Mouse (Mus musculus) urinary bladder, adult 18-20 months (tissue): Measurements from ENCODE around the gene Gm13288.
"Not testable (repeated sequence)": the region's sequence is repeated elsewhere in the genome, so short reads cannot be mapped to it uniquely, and the experiment has no call there.

ENCODE experiments used
- DNase-seq, 2 experiments: peaks; one replicate each; pipeline ENCODE4 v3.0.0; 2022; ENCODE audit warnings: low spot score in 2 of 2, mixed read lengths in 2 of 2

Gm13288 gene

GRCm38 (mm10) chr4:88805231-88805630 is at the start of gene Gm13288:
Gene Gm13288, plus strand, starts transcription at chr4:88805531.
- DNase-seq: not testable (repeated sequence)

- peak in 1 of 2 experiments; percentile 47 for DNase-seq
These were observed 48.5 kb upstream of the Gm13288 start for GRCm38 (mm10) chr4:88756581-88757513.

GRCm38 (mm10) chr4:88757628-88758031 is 47.7 kb upstream of the Gm13288 start:
- peak; percentile 87 to 100 for DNase-seq

- DNase-seq: not testable (repeated sequence)
These were observed 46.6 kb upstream of the Gm13288 start for GRCm38 (mm10) chr4:88758751-88759150.

GRCm38 (mm10) chr4:88759610-88760268 is 45.6 kb upstream of the Gm13288 start, which contains the start of gene Gm13283:
Gene Gm13283, plus strand, starts transcription at chr4:88760119.
- DNase-seq: not testable (repeated sequence)

- DNase-seq: peak; percentile 47 to 69
These were observed 44.9 kb upstream of the Gm13288 start for GRCm38 (mm10) chr4:88760431-88760830.

GRCm38 (mm10) chr4:88761776-88762175 is 43.6 kb upstream of the Gm13288 start:
- peak; percentile 71 to 75 for DNase-seq

- not testable (repeated sequence) for DNase-seq
These were observed 43.0 kb upstream of the Gm13288 start for GRCm38 (mm10) chr4:88762341-88762740.

GRCm38 (mm10) chr4:88763384-88764018 is 41.8 kb upstream of the Gm13288 start:
- peak in 1 of 2 experiments; percentile 52 for DNase-seq

GRCm38 (mm10) chr4:88773534-88773933 is 31.8 kb upstream of the Gm13288 start, which contains the start of gene Gm13290:
Gene Gm13290, plus strand, starts transcription at chr4:88773834.
- DNase-seq: not testable (repeated sequence)

- not testable (repeated sequence) for DNase-seq
These were observed 28.7 kb upstream of the Gm13288 start, which contains the start of gene Gm13289 for GRCm38 (mm10) chr4:88776622-88777021. Gene Gm13289, plus strand, starts transcription at chr4:88776922.

GRCm38 (mm10) chr4:88779550-88779949 is 25.8 kb upstream of the Gm13288 start, which contains the start of gene Gm13272:
Gene Gm13272, plus strand, starts transcription at chr4:88779850.
- not testable (repeated sequence) for DNase-seq

GRCm38 (mm10) chr4:88780320-88780719 is 25.0 kb upstream of the Gm13288 start:
- not testable (repeated sequence) for DNase-seq

GRCm38 (mm10) chr4:88781831-88782230 is 23.5 kb upstream of the Gm13288 start, which contains the start of gene Ifnz:
Gene Ifnz, plus strand, starts transcription at chr4:88782131.
- DNase-seq: not testable (repeated sequence)

GRCm38 (mm10) chr4:88782335-88782734 is 23.0 kb upstream of the Gm13288 start:
- DNase-seq: not testable (repeated sequence)

GRCm38 (mm10) chr4:88785409-88785808 is 19.9 kb upstream of the Gm13288 start, which contains the start of gene Gm13276:
Gene Gm13276, plus strand, starts transcription at chr4:88785709.
- DNase-seq: not testable (repeated sequence)

- DNase-seq: peak in 1 of 2 experiments; percentile 63
These were observed 16.9 kb upstream of the Gm13288 start, which contains the start of gene Gm13277 for GRCm38 (mm10) chr4:88788402-88788801. Gene Gm13277, plus strand, starts transcription at chr4:88788632.

- DNase-seq: not testable (repeated sequence)
These were observed 14.1 kb upstream of the Gm13288 start, which contains the start of gene Gm13278 for GRCm38 (mm10) chr4:88791250-88791649. Gene Gm13278, plus strand, starts transcription at chr4:88791550.

- peak; percentile 75 to 100 for DNase-seq
These were observed 11.2 kb upstream of the Gm13288 start, which contains the start of gene Gm13275 for GRCm38 (mm10) chr4:88793936-88794675. Gene Gm13275, plus strand, starts transcription at chr4:88794487.

GRCm38 (mm10) chr4:88797097-88797496 is 8.2 kb upstream of the Gm13288 start, which contains the start of gene Gm13279:
Gene Gm13279, plus strand, starts transcription at chr4:88797397.
- not testable (repeated sequence) for DNase-seq
